Mouse (Mus musculus): ENCODE results near the gene Sap30l. TPM values are rescaled to one million over a fixed set of nuclear protein-coding genes. Genes with fewer than 3 reads are reported as not detected.

The Sap30l gene
- polyA plus RNA-seq (2015; fragmentation: Nextera tagmentation; extraction: Ambion mirVana) = 6.9 and 7.1 TPM in 2 replicates

GRCm38 (mm10) chr11:57800971-57801765, at the start of gene Sap30l:
Sap30l (plus strand) TSS chr11:57801637.
- Histone ChIP-seq H3K9me3 (no peaks in the 10 kb centered on the region), H3K27ac (replicated peaks) (peak within 1 kb of the TSS; percentile 85), H3K4me1 (peaks cover 28% of the 10 kb centered on the region), H3K9ac (peak within 1 kb of the TSS; percentile 96), H3K4me3 (peak within 1 kb of the TSS; percentile 74), H3K4me2 (peak within 1 kb of the TSS; percentile 99), H3K27me3 (replicated peaks) (no peaks in the 10 kb centered on the region), H3K36me3 (peaks cover 3% of the 10 kb centered on the region)
- under 1% methylated on average over 66 of the region's 66 CpGs for WGBS
- peak; percentile 96 for ATAC-seq (ENCODE audit: extremely low read depth, insufficient number of reproducible peaks, low FRiP score, low TSS enrichment)

GRCm38 (mm10) chr11:57753538-57754203, 47.8 kb upstream of the Sap30l start:
- no peak for ATAC-seq (ENCODE audit: extremely low read depth, insufficient number of reproducible peaks, low FRiP score, low TSS enrichment)
- no peaks in the 10 kb centered on the region for H3K36me3 ChIP-seq
- H3K4me1 ChIP-seq = peaks cover 41% of the 10 kb centered on the region
- H3K4me2 ChIP-seq = no peak overlapping the region
- H3K27ac ChIP-seq (replicated peaks) = no peak overlapping the region
- H3K9me3 ChIP-seq = no peaks in the 10 kb centered on the region
- no peak overlapping the region for H3K4me3 ChIP-seq
- WGBS = 50% methylated on average over 14 of the region's 14 CpGs
- H3K27me3 ChIP-seq (replicated peaks) = no peaks in the 10 kb centered on the region
- H3K9ac ChIP-seq = no peak overlapping the region

GRCm38 (mm10) chr11:57758621-57759020, 42.8 kb upstream of the Sap30l start:
- H3K9ac ChIP-seq = no peak overlapping the region
- no peak overlapping the region for H3K4me2 ChIP-seq
- peaks cover 6% of the 10 kb centered on the region; the same call in 1 of the 2 replicates for H3K9me3 ChIP-seq
- WGBS = 74% methylated on average over 9 of the region's 9 CpGs
- H3K4me3 ChIP-seq = no peak overlapping the region
- H3K4me1 ChIP-seq = peaks cover 4% of the 10 kb centered on the region
- no peaks in the 10 kb centered on the region for H3K27me3 ChIP-seq (replicated peaks)
- no peak overlapping the region for H3K27ac ChIP-seq (replicated peaks)
- ATAC-seq (ENCODE audit: extremely low read depth, insufficient number of reproducible peaks, low FRiP score, low TSS enrichment) = no peak
- peaks cover 8% of the 10 kb centered on the region for H3K36me3 ChIP-seq

- no peak for ATAC-seq (ENCODE audit: extremely low read depth, insufficient number of reproducible peaks, low FRiP score, low TSS enrichment)
- Histone ChIP-seq H3K4me3 (no peak overlapping the region), H3K36me3 (peaks cover 12% of the 10 kb centered on the region), H3K4me1 (no peaks in the 10 kb centered on the region; the same call in 1 of the 2 replicates), H3K27ac (replicated peaks) (no peak overlapping the region), H3K9me3 (peaks cover 6% of the 10 kb centered on the region; the same call in 1 of the 2 replicates), H3K27me3 (replicated peaks) (no peaks in the 10 kb centered on the region), H3K4me2 (no peak overlapping the region), H3K9ac (0 out of 2 replicates have a peak overlapping the region, but pooled peaks have one; percentile 25)
- 37% methylated on average over 14 of the region's 14 CpGs for WGBS
Observed at GRCm38 (mm10) chr11:57760509-57761058, 40.9 kb upstream of the Sap30l start.

- Histone ChIP-seq H3K4me3 (no peak overlapping the region), H3K27me3 (replicated peaks) (no peaks in the 10 kb centered on the region), H3K9ac (no peak overlapping the region), H3K36me3 (peaks cover 16% of the 10 kb centered on the region), H3K9me3 (peaks cover 6% of the 10 kb centered on the region; the same call in 1 of the 2 replicates), H3K4me2 (no peak overlapping the region), H3K4me1 (no peaks in the 10 kb centered on the region; the same call in 1 of the 2 replicates), H3K27ac (replicated peaks) (no peak overlapping the region)
- ATAC-seq (ENCODE audit: extremely low read depth, insufficient number of reproducible peaks, low FRiP score, low TSS enrichment) = no peak
- 95% methylated on average over 4 of the region's 4 CpGs for WGBS
Observed at GRCm38 (mm10) chr11:57761347-57761746, 40.1 kb upstream of the Sap30l start.

GRCm38 (mm10) chr11:57764124-57764523, 37.3 kb upstream of the Sap30l start:
- Histone ChIP-seq H3K4me2 (no peak overlapping the region), H3K9ac (no peak overlapping the region), H3K36me3 (peaks cover 16% of the 10 kb centered on the region), H3K27ac (replicated peaks) (no peak overlapping the region), H3K27me3 (replicated peaks) (no peaks in the 10 kb centered on the region; the same call in 1 of the 2 replicates), H3K4me3 (no peak overlapping the region), H3K4me1 (peaks cover 3% of the 10 kb centered on the region; the same call in 1 of the 2 replicates), H3K9me3 (peaks cover 6% of the 10 kb centered on the region; the same call in 1 of the 2 replicates)
- ATAC-seq (ENCODE audit: extremely low read depth, insufficient number of reproducible peaks, low FRiP score, low TSS enrichment) = no peak
- 82% methylated on average over 3 of the region's 3 CpGs for WGBS

GRCm38 (mm10) chr11:57766617-57767016, 34.8 kb upstream of the Sap30l start:
- Histone ChIP-seq H3K27me3 (replicated peaks) (no peaks in the 10 kb centered on the region; the same call in 1 of the 2 replicates), H3K4me3 (no peak overlapping the region), H3K27ac (replicated peaks) (no peak overlapping the region), H3K9ac (no peak overlapping the region), H3K9me3 (peaks cover 6% of the 10 kb centered on the region; the same call in 1 of the 2 replicates), H3K4me1 (peaks cover 3% of the 10 kb centered on the region; the same call in 1 of the 2 replicates), H3K4me2 (no peak overlapping the region), H3K36me3 (peaks cover 26% of the 10 kb centered on the region)
- WGBS = 82% methylated on average over 12 of the region's 12 CpGs
- no peak for ATAC-seq (ENCODE audit: extremely low read depth, insufficient number of reproducible peaks, low FRiP score, low TSS enrichment)

GRCm38 (mm10) chr11:57767171-57767570, 34.3 kb upstream of the Sap30l start:
- peaks cover 3% of the 10 kb centered on the region; the same call in 1 of the 2 replicates for H3K4me1 ChIP-seq
- ATAC-seq (ENCODE audit: extremely low read depth, insufficient number of reproducible peaks, low FRiP score, low TSS enrichment) = no peak
- H3K9ac ChIP-seq = no peak overlapping the region
- H3K36me3 ChIP-seq = peaks cover 27% of the 10 kb centered on the region
- no peak overlapping the region for H3K27ac ChIP-seq (replicated peaks)
- H3K27me3 ChIP-seq (replicated peaks) = no peaks in the 10 kb centered on the region; the same call in none of the 2 replicates
- H3K4me3 ChIP-seq = no peak overlapping the region
- peaks cover 6% of the 10 kb centered on the region; the same call in 1 of the 2 replicates for H3K9me3 ChIP-seq
- WGBS = 65% methylated on average over 6 of the region's 6 CpGs
- no peak overlapping the region for H3K4me2 ChIP-seq

- Histone ChIP-seq H3K9me3 (no peaks in the 10 kb centered on the region), H3K27ac (replicated peaks) (no peak overlapping the region), H3K4me3 (no peak overlapping the region), H3K4me2 (no peak overlapping the region), H3K4me1 (peaks cover 17% of the 10 kb centered on the region), H3K9ac (no peak overlapping the region), H3K36me3 (peaks cover 19% of the 10 kb centered on the region; the same call in 1 of the 2 replicates), H3K27me3 (replicated peaks) (no peaks in the 10 kb centered on the region; the same call in none of the 2 replicates)
- WGBS = 83% methylated on average over 5 of the region's 5 CpGs
- no peak for ATAC-seq (ENCODE audit: extremely low read depth, insufficient number of reproducible peaks, low FRiP score, low TSS enrichment)
Observed at GRCm38 (mm10) chr11:57770776-57771175, 30.7 kb upstream of the Sap30l start.

- Histone ChIP-seq H3K36me3 (peaks cover 16% of the 10 kb centered on the region; the same call in 1 of the 2 replicates), H3K27me3 (replicated peaks) (no peaks in the 10 kb centered on the region; the same call in 1 of the 2 replicates), H3K4me1 (peaks cover 17% of the 10 kb centered on the region), H3K9me3 (no peaks in the 10 kb centered on the region), H3K4me3 (no peak overlapping the region), H3K4me2 (no peak overlapping the region), H3K27ac (replicated peaks) (no peak overlapping the region), H3K9ac (no peak overlapping the region)
- 90% methylated on average over 8 of the region's 8 CpGs for WGBS
- no peak for ATAC-seq (ENCODE audit: extremely low read depth, insufficient number of reproducible peaks, low FRiP score, low TSS enrichment)
Observed at GRCm38 (mm10) chr11:57771676-57772075, 29.8 kb upstream of the Sap30l start.

GRCm38 (mm10) chr11:57773479-57773878, 28.0 kb upstream of the Sap30l start:
- Histone ChIP-seq H3K9ac (no peak overlapping the region), H3K27me3 (replicated peaks) (no peaks in the 10 kb centered on the region; the same call in 1 of the 2 replicates), H3K4me2 (no peak overlapping the region), H3K36me3 (peaks cover 16% of the 10 kb centered on the region; the same call in 1 of the 2 replicates), H3K27ac (replicated peaks) (no peak overlapping the region), H3K4me3 (no peak overlapping the region), H3K4me1 (peaks cover 19% of the 10 kb centered on the region), H3K9me3 (no peaks in the 10 kb centered on the region)
- no peak for ATAC-seq (ENCODE audit: extremely low read depth, insufficient number of reproducible peaks, low FRiP score, low TSS enrichment)
- 33% methylated on average over 13 of the region's 13 CpGs for WGBS

Measured in heart, embryonic 13.5 days (tissue).